Mouse (Mus musculus) liver, adult 2 months (tissue): Measurements from ENCODE around the gene Nf1. TPM values are rescaled to one million over a fixed set of nuclear protein-coding genes. Genes with fewer than 3 reads are reported as not detected.
A peak's percentile ranks its signal among the peaks of the same experiment; 100 is the strongest.

Experiments
- DNase-seq: peaks from one replicate; pipeline ENCODE4 v3.0.0-alpha.2; 2011; ENCODE audit warnings: low read depth, low spot score; ENCODE audit errors: extremely low read depth
- H3K27ac ChIP-seq: fragments of 200-500 bp; replicated peaks from 2 replicates; pipeline ENCODE4 v1.5.1; 2012; ENCODE audit warnings: low read depth, mild to moderate bottlenecking, control low read depth, inconsistent platforms, low read length; ENCODE audit not compliant: insufficient read depth
- H3K27me3 ChIP-seq: fragments of 200-500 bp; 2 replicates; pipeline ENCODE4 v1.6.1; 2012; ENCODE audit warnings: mild to moderate bottlenecking, moderate library complexity, low read length, inconsistent platforms; ENCODE audit not compliant: control insufficient read depth, insufficient read depth
- H3K36me3 ChIP-seq: fragments of 200-500 bp; 2 replicates; pipeline ENCODE4 v1.6.1; 2012; ENCODE audit warnings: low read length, inconsistent platforms; ENCODE audit not compliant: control insufficient read depth, insufficient read depth
- H3K4me1 ChIP-seq: fragments of 200-500 bp; 2 replicates; pipeline ENCODE4 v1.6.1; 2011; ENCODE audit warnings: low read length; ENCODE audit not compliant: control insufficient read depth, insufficient read depth
- H3K4me3 ChIP-seq: fragments of 200-500 bp; 2 replicates; pipeline ENCODE4 v1.5.1; 2011; ENCODE audit warnings: low read depth, mild to moderate bottlenecking, control low read depth, low read length, moderate library complexity; ENCODE audit not compliant: insufficient read depth
- H3K79me2 ChIP-seq: fragments of 200-500 bp; 2 replicates; pipeline ENCODE4 v1.6.1; 2012; ENCODE audit warnings: inconsistent platforms, mild to moderate bottlenecking, low read length, moderate library complexity; ENCODE audit not compliant: control insufficient read depth, insufficient read depth
- H3K9ac ChIP-seq: fragments of 200-500 bp; 2 replicates; pipeline ENCODE4 v1.6.1; 2012; ENCODE audit warnings: low read depth, mild to moderate bottlenecking, control low read depth, inconsistent platforms, low read length
- CTCF ChIP-seq: fragments of 200-500 bp; IDR thresholded peaks from 2 replicates; pipeline ENCODE4 v1.5.1; 2011; ENCODE audit warnings: low read depth, low read length, control low read depth
- POLR2A ChIP-seq: fragments of 200-500 bp; IDR thresholded peaks from 2 replicates; pipeline ENCODE4 v1.6.1; 2011; ENCODE audit warnings: low read length, control low read depth; ENCODE audit not compliant: insufficient read depth; ENCODE audit errors: extremely low read depth
- WGBS: fragments of 180-500 bp; shearing (Covaris S2); methylation state at CpG from one replicate; pipeline ENCODE4 v1.1.7; 2018; 5-methylcytosine and 5-hydroxymethylcytosine counted together
- polyA plus RNA-seq: library from polyadenylated mRNA; depleted of rRNA; stranded (reverse); fragments of >200 nt; gene quantifications from 2 replicates; pipeline ENCODE4 v1.2.3, GENCODE M21; 2012
- total RNA-seq: library from RNA; depleted of rRNA; stranded (reverse); fragments of >200 nt; gene quantifications from 2 replicates; pipeline ENCODE4 v1.2.3, GENCODE M21; 2014

The Nf1 gene
- total and polyA plus RNA-seq, 2 experiments = 5.5 to 21.1 TPM

- no peak for DNase-seq
- H3K79me2 ChIP-seq = no peaks in the 10 kb centered on the region
- no peaks in the 10 kb centered on the region for H3K27me3 ChIP-seq
- H3K9ac ChIP-seq = no peak overlapping the region
- no peak overlapping the region for H3K27ac ChIP-seq
- H3K36me3 ChIP-seq = peaks cover 18% of the 10 kb centered on the region
- TF ChIP-seq CTCF = no peak
- TF ChIP-seq POLR2A = no peak
- H3K4me1 ChIP-seq = no peaks in the 10 kb centered on the region
- no peak overlapping the region for H3K4me3 ChIP-seq
- 94% methylated on average over 14 of the region's 14 CpGs for WGBS
Observed at GRCm38 (mm10) chr11:79575383-79576073, 236.0 kb downstream of the Nf1 start.

GRCm38 (mm10) chr11:79577741-79578140, 238.2 kb downstream of the Nf1 start:
- TF ChIP-seq POLR2A (no peak), CTCF (peak; percentile 55)
- Histone ChIP-seq H3K79me2 (no peaks in the 10 kb centered on the region), H3K36me3 (peaks cover 10% of the 10 kb centered on the region; the same call in 1 of the 2 replicates), H3K4me3 (no peak overlapping the region), H3K27ac (no peak overlapping the region), H3K4me1 (no peaks in the 10 kb centered on the region), H3K9ac (no peak overlapping the region), H3K27me3 (no peaks in the 10 kb centered on the region)
- DNase-seq = peak; percentile 45
- WGBS = 39% methylated on average over 5 of the region's 5 CpGs

- 58% methylated on average over 4 of the region's 4 CpGs for WGBS
- TF ChIP-seq CTCF (no peak), POLR2A (no peak)
- H3K4me3 ChIP-seq = no peak overlapping the region
Observed at GRCm38 (mm10) chr11:79580660-79581059, 241.2 kb downstream of the Nf1 start.

GRCm38 (mm10) chr11:79581257-79581656, 241.8 kb downstream of the Nf1 start:
- Histone ChIP-seq H3K27ac (no peak overlapping the region), H3K79me2 (no peaks in the 10 kb centered on the region), H3K27me3 (no peaks in the 10 kb centered on the region), H3K4me3 (no peak overlapping the region), H3K9ac (no peak overlapping the region), H3K4me1 (no peaks in the 10 kb centered on the region), H3K36me3 (peaks cover 2% of the 10 kb centered on the region; the same call in 1 of the 2 replicates)
- 82% methylated on average over 6 of the region's 6 CpGs for WGBS
- no peak for DNase-seq
- TF ChIP-seq POLR2A (no peak), CTCF (no peak)

More at GRCm38 (mm10) chr11:79580660-79581059, 241.2 kb downstream of the Nf1 start:
- peaks cover 2% of the 10 kb centered on the region; the same call in 1 of the 2 replicates for H3K36me3 ChIP-seq
- no peaks in the 10 kb centered on the region for H3K27me3 ChIP-seq
- H3K9ac ChIP-seq = no peak overlapping the region
- no peak overlapping the region for H3K27ac ChIP-seq
- no peaks in the 10 kb centered on the region for H3K79me2 ChIP-seq
- DNase-seq = no peak
- H3K4me1 ChIP-seq = no peaks in the 10 kb centered on the region

GRCm38 (mm10) chr11:79584191-79584590, 244.7 kb downstream of the Nf1 start:
- no peak overlapping the region for H3K9ac ChIP-seq
- no peaks in the 10 kb centered on the region for H3K4me1 ChIP-seq
- H3K27ac ChIP-seq = no peak overlapping the region
- peak; percentile 30 for DNase-seq
- H3K79me2 ChIP-seq = no peaks in the 10 kb centered on the region
- H3K36me3 ChIP-seq = peaks cover 2% of the 10 kb centered on the region; the same call in 1 of the 2 replicates
- no peak overlapping the region for H3K4me3 ChIP-seq
- H3K27me3 ChIP-seq = no peaks in the 10 kb centered on the region
- TF ChIP-seq CTCF = peak; percentile 83
- no peak for TF ChIP-seq POLR2A
- WGBS = 7% methylated on average over 5 of the region's 5 CpGs
